Mouse (Mus musculus): ENCODE results near the gene Nasp. TPM values are rescaled to one million over a fixed set of nuclear protein-coding genes. Genes with fewer than 3 reads are reported as not detected.
"Not testable (repeated sequence)": the region's sequence is repeated elsewhere in the genome, so short reads cannot be mapped to it uniquely, and the experiment has no call there.

Gene Nasp
- total RNA-seq (2021): 10 to 100 TPM; 74.7 to 78.1 TPM

DNA sequence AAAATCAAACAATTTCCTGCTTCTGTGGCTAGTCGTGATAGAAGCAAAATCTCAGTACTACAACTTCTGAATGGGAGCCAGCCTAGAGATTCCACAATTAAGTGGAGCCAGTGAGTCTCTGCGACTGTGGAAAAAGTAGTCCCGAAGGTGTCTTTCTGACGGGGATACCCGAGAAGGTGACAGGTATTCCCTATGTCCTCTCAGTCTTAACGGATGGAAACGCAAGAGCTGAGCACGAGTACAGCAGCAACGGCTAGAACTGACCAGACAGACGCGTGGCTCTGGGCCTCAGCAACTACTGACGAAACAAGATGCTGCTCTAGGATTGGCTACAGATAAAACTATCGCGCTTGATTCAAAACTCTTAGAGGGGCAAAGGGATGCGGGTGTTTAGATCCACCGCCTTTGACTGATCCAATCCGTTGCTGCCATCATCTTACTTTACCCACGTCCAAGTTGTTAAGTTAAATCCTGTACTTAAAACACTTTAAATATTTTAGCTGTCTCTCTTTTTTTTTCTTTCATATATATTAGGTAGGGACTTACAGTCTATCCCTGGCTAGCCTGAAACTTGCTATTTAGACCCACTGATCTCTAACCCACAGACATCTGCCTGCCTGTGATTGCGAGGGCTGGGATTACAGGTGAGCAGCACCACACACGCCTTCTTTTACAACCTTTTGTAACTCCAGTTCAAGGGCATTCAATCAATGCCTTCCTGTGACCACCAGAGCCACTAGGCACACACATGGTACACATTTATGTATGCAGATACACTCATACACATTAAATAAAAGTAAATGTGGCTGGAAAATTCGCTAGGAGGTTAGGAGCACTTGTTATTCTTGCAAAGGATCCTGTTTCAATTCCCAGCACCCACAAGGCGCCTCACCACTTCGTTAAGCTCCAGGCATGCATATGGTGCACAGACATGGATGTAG, at the start of gene Nasp:
Nasp (minus strand) TSS at position 220 of the 941 bp plus-strand sequence.
- intact Hi-C loops (cut with DNase I): no loop called here

DNA sequence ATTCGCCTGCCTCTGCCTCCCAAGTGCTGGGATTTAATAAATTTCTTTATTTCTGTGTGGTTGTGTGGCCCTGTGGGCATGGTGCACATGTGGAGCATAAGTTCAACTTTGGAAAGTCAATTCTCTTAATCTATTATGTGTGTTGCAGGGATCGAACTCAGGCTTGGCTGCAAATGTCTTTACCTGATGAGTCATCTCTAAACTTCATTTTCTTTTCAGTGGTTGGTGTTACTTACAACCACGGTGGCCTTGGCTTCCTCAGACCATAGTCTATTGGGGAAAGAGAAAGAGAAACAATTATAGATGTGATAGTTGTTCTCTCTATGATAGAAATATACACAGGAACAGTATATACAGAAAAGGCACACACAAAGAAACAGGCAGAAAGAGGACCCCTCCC, 48.3 kb upstream of the Nasp start:
- DNase-seq (ENCODE audit: extremely low spot score in 1 of 2, low spot score in 2 of 2): no peak
- intact Hi-C loops (cut with DNase I): no loop called here

More for the DNA sequence above, at the start of gene Nasp:
- peak; percentile 76 to 88 for DNase-seq (ENCODE audit: extremely low spot score in 1 of 2, low spot score in 2 of 2)

DNA sequence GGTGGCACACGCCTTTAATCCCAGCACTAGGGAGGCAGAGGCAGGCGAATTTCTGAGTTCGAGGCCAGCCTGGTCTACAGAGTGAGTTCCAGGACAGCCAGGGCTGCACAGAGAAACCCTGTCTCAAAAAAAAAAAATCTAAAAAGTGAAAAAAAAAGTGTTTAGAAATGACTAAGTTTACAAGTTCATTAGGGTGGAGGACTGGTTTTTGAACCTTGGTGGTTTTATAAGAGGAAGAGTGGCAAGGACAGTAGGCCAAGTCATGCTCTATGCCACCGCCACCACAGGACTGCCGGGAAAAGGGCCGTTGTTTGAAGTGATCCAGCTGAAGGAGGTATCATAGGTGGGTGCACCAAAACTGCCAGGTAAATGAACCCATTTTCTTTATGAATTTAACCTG, 47.0 kb upstream of the Nasp start:
- DNase-seq (ENCODE audit: extremely low spot score in 1 of 2, low spot score in 2 of 2); intact Hi-C loops (cut with DNase I): not testable (repeated sequence)

DNA sequence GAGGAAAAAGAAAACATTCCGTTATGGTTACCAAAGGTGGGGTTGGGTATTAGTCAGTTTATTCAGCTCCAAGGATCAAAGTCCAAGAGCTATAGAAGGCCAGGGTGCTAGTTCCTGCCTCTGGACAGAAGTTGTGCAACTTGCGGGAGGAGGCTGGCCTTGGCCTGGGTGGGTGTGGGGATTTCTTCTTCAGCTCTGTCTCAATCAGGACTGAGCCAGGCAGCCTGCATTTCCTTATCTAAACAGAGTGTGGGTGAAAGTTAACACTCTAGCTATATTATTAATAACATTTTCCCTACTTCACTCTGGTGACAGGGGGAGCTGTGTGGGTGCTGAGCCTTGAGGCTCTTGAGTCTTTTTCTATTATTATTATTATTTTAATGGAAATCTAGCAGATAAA, 45.0 kb upstream of the Nasp start:
- intact Hi-C loops (cut with DNase I): no loop called here

DNA sequence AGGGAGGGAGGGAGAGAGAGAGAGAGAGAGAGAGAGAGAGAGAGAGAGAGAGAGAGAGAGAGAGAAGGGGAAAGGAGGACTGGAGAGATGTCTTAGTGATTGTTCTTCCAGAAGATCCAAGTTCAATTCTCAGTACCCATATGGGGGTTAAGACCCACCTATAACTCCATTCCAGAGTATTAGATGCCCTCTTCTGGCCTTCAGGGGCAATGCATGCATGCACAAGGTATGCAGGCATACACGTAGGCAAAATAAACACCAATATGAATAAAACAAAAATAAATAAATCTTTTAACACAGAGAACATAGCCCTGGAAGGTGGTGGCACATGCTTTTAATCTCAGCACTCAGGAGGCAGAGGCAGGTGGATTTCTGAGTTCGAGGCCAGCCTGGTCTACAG, 41.5 kb upstream of the Nasp start:
- DNase-seq (ENCODE audit: extremely low spot score in 1 of 2, low spot score in 2 of 2): no peak
- intact Hi-C loops (cut with DNase I): no loop called here

More for the DNA sequence above, 45.0 kb upstream of the Nasp start:
- DNase-seq (ENCODE audit: extremely low spot score in 1 of 2, low spot score in 2 of 2): peak in 1 of 2 experiments; percentile 42

DNA sequence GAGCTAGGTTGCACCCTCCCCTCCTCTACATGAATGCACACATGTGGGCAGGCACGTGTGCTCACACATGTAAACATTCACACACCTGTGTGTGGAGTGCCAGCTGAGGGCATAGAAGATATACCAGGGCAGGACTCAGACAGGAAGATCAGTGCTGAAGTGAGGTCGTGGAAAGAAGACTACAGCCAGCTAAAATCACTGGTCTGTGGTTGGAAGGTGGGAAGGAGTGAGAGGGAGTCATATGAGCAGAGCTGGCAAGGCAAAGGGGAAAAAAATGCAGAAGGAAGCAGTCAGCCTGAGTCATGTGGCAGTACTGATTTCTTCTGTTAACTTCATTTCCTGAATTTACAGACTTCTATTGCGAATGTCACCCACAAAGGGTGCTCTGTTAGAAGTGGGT, 40.4 kb upstream of the Nasp start:
- no peak for DNase-seq (ENCODE audit: extremely low spot score in 1 of 2, low spot score in 2 of 2)
- intact Hi-C loops (cut with DNase I): no loop called here

DNA sequence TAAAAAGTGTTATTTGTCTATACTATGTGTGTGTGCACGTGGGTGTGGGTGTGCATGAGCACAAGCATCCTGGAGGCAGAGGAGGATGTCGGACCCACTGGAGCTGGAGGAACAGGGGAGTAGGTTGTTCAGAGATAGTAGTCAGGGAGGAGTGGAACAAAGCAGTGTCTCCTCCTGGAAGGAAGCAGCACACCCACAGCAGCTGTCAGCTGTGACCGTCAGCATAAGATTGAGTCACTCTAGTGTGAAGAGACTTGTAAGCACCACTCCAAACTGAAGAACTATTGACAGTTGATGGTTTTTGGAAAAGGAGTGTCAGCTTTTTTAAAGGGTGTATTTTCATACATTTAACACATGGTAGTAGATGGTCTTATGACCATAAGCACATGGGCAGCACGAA, 38.9 kb upstream of the Nasp start:
- intact Hi-C loops (cut with DNase I): no loop called here
- no peak for DNase-seq (ENCODE audit: extremely low spot score in 1 of 2, low spot score in 2 of 2)

DNA sequence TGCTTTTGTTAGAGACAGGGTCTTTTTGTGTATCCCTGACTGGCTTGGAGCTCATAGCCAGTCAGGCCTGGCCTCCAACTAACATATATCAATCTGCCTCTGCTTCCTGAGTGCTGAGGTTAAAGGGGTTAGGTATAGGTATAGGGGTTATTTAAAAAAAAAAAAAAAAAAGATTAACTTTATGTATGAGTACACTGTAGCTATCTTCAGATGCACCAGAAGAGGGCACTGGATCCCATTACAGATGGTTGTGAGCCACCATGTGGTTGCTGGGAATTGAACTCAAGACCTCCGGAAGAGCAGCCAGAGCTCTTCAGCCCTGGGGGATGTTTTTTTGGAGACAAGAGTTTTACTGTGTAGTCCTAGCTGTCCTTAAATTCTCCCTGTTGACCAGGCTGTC, 34.3 kb upstream of the Nasp start:
- DNase-seq (ENCODE audit: extremely low spot score in 1 of 2, low spot score in 2 of 2): no peak
- intact Hi-C loops (cut with DNase I): no loop called here

DNA sequence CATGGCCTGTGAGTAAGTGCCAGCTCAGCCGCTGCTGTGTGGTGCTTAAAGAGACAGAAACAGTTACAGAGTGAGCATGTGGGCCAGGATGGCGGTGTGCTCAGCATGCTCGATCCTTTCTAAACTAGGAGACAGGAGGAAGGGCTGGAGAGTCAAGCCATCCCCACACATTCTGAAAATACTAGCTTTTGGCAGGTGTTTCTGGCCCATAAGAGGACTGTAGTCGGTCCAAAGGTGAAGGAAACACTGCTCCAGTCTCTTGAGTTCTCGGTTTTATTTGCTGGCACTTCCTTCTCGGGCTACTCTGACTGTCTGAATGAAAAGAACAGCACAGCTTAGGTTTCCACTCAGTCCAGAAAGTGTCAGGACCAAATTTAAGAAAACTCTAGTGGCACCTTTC, 33.1 kb upstream of the Nasp start:
- intact Hi-C loops (cut with DNase I): no loop called here
- no peak for DNase-seq (ENCODE audit: extremely low spot score in 1 of 2, low spot score in 2 of 2)

DNA sequence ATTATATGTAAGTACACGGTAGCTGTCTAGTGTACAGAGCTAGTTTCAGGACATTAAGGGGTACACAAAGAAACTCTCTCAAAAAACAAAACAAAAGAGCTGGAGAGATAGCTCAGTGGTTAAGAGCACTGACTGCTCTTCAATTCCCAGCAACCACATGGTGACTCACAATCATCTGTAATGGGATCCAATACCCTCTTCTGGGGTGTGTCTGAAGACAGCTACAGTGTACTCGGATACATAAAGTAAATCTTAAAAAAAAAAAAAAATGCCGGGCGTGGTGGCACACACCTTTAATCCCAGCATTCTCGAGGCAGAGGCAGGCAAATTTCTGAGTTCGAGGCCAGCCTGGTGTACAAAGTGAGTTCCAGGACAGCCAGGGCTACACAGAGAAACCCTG, 32.2 kb upstream of the Nasp start:
- DNase-seq (ENCODE audit: extremely low spot score in 1 of 2, low spot score in 2 of 2); intact Hi-C loops (cut with DNase I): not testable (repeated sequence)

DNA sequence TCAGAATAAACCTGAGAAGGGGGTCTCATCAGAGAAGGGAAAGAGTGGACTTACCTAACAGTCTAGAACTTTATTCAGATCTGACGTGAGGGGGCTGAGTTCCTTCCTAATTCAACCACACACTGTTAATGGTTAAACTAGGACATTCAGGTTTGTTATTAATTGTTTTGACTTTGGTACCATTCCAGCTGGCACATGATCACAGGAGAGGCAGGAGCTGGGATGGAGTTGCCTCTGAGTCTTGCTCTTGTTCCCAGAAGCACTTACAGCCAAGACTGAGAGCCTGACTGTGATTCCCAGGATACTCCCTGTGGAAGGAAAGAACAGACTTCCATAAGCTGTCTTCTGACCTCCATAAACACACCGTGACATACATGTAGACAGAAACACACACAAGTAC, 31.7 kb upstream of the Nasp start:
- DNase-seq (ENCODE audit: extremely low spot score in 1 of 2, low spot score in 2 of 2): peak in 1 of 2 experiments; percentile 73
- intact Hi-C loops (cut with DNase I): no loop called here

DNA sequence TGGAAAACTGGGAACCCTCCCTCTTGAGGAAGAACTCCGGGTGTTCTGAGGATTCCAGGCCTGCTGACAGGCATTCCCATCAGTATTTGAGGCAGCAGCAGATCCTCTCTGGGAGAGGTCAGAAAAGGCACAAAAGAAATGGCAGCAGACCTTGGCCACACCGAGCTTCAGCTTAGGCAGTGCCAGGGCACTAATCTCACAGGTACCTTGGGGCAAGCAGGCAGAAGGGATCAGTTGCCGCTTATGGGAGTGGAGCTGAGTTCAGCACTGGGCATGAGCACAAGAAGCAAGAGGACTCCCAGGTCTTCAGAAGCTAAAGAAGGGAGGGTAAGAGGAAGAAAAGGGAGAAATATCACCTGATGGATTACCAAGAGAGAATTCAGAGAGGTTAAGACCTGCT, 30.2 kb upstream of the Nasp start:
- intact Hi-C loops (cut with DNase I): no loop called here
- DNase-seq (ENCODE audit: extremely low spot score in 1 of 2, low spot score in 2 of 2): no peak

DNA sequence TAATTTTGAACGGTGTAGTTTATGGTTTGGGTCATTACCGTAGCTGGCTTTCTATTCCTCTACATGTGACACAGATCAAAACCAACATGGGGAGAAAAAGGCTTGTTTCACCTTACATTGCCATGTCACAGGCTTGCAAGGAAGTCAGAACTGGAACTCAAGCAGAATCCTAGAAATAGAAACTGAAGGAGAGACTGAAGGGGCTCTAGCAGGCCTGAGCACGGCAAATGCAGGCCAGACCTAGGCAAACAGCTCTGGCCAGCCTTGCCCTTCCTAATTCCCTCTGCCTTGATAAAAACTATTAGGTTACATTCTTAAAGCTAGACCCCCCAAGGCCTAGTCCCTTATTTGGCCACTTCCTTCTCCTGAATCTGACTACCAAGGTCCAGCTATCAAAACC, 27.9 kb upstream of the Nasp start:
- DNase-seq (ENCODE audit: extremely low spot score in 1 of 2, low spot score in 2 of 2): no peak
- intact Hi-C loops (cut with DNase I): no loop called here

DNA sequence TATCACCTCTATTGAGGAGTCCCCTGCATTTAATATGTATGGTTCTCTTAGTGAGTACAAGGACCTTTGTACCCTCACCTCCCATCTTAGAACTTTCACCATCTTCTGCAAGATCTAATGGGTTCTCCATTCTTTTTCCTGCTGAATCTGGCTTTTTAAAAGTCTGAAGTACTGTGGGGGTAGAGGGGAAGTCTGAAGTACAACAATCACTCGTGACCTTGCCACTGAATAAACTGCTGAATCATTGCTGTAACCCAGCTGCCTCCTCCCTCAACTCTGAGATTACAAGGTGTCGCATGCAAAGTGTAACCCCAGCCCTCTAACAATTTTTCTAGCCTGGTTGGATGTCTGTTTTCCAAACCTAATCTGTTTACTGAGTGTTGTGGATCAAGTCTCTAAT, 27.4 kb upstream of the Nasp start:
- no peak for DNase-seq (ENCODE audit: extremely low spot score in 1 of 2, low spot score in 2 of 2)
- intact Hi-C loops (cut with DNase I): no loop called here

DNA sequence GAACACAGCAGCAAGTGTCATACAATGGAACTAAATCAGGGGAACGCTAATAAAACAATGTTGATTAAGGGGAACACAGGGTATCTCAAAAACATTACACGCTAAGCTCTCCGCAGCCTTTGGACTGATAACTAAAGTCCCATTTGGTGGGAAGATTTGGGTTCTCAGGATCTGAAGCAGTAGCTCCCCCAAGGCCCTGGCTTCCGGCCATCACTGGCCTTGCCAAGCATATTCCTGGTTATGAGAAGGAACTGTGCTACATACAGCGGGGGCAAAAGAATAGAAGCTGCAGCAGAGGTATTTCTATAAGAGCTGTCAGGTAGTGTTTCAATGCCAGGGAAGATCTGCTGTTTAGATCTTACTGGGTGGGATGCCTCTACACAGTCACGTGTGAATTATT, 25.5 kb upstream of the Nasp start:
- DNase-seq (ENCODE audit: extremely low spot score in 1 of 2, low spot score in 2 of 2): no peak
- intact Hi-C loops (cut with DNase I): loop anchor here (5.0 kb wide), 1 partner anchor 34 kb away; the partner anchor contains the start of gene Prdx1

DNA sequence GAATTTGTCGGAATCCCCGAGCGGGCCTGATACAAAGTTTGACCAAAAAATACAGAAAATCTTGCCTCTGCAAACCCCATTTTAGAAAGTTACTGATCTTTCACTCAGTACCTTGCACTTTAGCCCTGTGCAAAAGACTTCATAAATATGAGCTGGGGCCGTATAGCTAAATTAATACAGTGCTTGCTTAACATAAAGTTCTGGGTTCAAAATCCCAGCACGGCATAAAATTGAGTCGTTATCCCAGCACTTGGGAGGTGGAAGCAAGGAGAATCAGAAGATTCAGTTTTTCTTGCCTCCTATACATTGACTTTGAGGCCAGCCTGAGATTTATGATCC, 24.0 kb upstream of the Nasp start:
- no peak for DNase-seq (ENCODE audit: extremely low spot score in 1 of 2, low spot score in 2 of 2)
- intact Hi-C loops (cut with DNase I): loop anchor here (5.0 kb wide), 1 partner anchor 36 kb away; the partner anchor contains the start of gene Prdx1

DNA sequence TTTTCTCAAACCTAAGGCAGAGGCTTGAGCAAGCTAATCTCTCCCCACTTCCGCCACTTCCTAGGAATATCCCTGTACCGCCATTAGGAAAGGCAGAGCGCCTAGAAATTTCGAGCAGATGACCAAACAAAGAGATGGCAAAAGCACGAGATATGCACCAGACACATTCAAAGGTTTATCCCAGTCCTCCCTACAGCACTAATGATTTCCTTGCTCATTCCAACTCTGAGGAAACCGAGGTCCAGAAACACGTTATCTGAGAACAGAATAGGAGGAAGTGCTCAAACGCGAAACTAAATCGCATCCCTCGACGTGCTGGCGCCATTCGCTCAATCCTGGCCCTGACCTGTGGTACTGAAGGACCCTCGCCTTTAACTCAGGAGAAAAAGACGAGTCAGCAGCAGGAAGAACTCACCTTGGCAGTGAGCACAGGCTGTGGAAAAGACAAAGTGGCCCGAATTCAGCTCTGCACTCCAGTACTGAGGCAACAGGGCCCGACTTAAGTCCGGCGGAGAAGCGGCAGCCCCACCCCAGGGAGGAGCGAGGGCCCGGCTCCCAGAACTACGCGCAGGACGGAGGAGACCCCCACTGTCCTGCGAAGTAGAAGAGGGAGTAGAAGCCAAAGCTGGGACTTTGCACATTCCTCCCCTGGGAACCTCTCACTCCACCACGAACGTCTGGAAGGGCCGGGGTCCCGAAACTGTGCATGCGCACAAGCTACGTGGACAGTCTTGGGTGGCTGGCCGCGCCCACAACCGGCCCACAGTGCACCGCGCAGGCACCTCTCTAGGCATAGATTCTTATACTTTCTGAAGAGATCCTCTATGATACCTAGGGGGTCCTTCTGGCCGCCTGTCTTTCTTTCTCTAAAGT, 23.4 kb upstream of the Nasp start, which contains the start of gene Akr1a1:
Akr1a1 (minus strand) TSS at position 757 of the 873 bp plus-strand sequence.
- DNase-seq (ENCODE audit: extremely low spot score in 1 of 2, low spot score in 2 of 2): peak; percentile 88 to 95
- intact Hi-C loops (cut with DNase I): loop anchor here (5.0 kb wide), 1 partner anchor 36 kb away; the partner anchor contains the start of gene Prdx1

DNA sequence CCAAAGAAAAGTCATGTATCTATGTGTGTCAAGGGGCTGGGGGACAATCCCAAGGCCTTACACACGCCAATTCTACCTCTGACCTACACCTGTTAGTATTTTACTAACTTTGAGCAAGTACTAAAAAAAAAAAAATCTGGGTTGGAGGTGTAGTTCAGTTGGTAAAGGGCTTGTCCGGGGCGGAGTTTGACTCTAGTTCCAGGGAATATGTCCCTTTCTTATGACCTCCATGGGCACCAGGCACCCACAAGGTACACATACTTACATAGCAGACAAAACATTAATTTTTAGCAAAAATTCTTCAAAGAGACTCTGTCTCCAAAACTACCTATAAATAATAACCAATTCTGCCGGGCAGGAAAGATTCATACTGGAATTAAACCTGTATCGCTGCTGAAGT, 22.6 kb upstream of the Nasp start:
- no peak for DNase-seq (ENCODE audit: extremely low spot score in 1 of 2, low spot score in 2 of 2)
- intact Hi-C loops (cut with DNase I): loop anchor here (5.0 kb wide), 1 partner anchor 37 kb away; the partner anchor contains the start of gene Prdx1

DNA sequence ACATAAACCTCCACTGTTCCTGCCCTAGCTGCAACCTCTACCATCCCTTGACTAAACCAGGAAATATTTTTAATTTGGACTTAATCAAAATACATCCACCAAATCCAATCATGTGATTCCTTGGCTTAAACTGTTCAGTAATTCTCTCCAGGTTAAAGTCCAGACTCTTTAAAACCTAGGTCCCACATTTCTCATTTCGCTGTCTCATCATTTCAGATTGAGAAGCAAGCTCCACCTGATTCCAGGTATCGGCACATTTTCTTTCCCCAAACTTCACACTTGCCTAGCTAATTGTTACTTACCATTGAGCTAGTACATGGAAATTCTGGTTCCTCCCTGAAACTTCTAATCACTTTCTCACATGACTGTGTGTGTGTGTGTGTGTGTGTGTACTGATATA, 21.7 kb upstream of the Nasp start:
- intact Hi-C loops (cut with DNase I): no loop called here
- no peak for DNase-seq (ENCODE audit: extremely low spot score in 1 of 2, low spot score in 2 of 2)
